Mouse (Mus musculus): Measurements from ENCODE around the gene Pcbp1.

- peak in 1 of 2 experiments; percentile 28; a peak in 1 of 4 replicates for TF ChIP-seq POLR2A (IDR thresholded peaks at IDR 0.05; ENCODE audit: control insufficient read depth in 1 of 2, insufficient read depth in 1 of 2, low read depth in 1 of 2, low read length in 2 of 2, poor library complexity in 1 of 2)
- TF ChIP-seq BHLHE40 (IDR thresholded peaks at IDR 0.05; ENCODE audit: borderline replicate concordance, low read depth, low read length): no peak
- TF ChIP-seq ETS1 (IDR thresholded peaks at IDR 0.05; ENCODE audit: low read depth, low read length): no peak
- TF ChIP-seq CTCF (IDR thresholded peaks at IDR 0.05 in 2 of 3, conservative IDR thresholded peaks at IDR 0.05 in 1 of 3; ENCODE audit: control insufficient read depth in 1 of 3, insufficient read depth in 1 of 3, low read depth in 2 of 3, low read length in 3 of 3, poor library complexity in 1 of 3, severe bottlenecking in 1 of 3): no peak
Observed at GRCm38 (mm10) chr6:86523242-86523754, 2.8 kb downstream of the Pcbp1 start.
